Mouse (Mus musculus) liver, postnatal 0 days (tissue): ENCODE results near the gene Ipo4.

Source experiments
- CTCF ChIP-seq: sonication (generic); IDR thresholded peaks from 2 replicates; pipeline ENCODE4 v1.5.1; 2016; ENCODE audit warnings: antibody characterized with exemption, low read depth
- EP300 ChIP-seq: IDR thresholded peaks from 2 replicates; pipeline ENCODE4 v1.6.1; 2016; ENCODE audit warnings: antibody characterized with exemption, low read depth, mild to moderate bottlenecking

- TF ChIP-seq CTCF (peak; percentile 99), EP300 (peak; percentile 88; the same call in 1 of the 2 replicates)
These were observed 31.9 kb downstream of the Ipo4 start for GRCm38 (mm10) chr14:55603633-55604576.
